Mouse (Mus musculus): ENCODE measurements around the gene Ubb. TPM values are rescaled to one million over a fixed set of nuclear protein-coding genes. Genes with fewer than 3 reads are reported as not detected.
A peak's percentile ranks its signal among the peaks of the same experiment; 100 is the strongest.

Ubb gene
- polyA plus RNA-seq, 2 experiments: 3,111 to 3,423 TPM

GRCm38 (mm10) chr11:62537089-62537488 lies 13.9 kb upstream of the Ubb start:
- DNase-seq (ENCODE audit: low spot score) (no peak), ATAC-seq (ENCODE audit: low FRiP score, low read depth) (no peak)
- H3K9me3 ChIP-seq (ENCODE audit: control insufficient read depth, low read length): no peaks in the 10 kb centered on the region
- TF ChIP-seq POLR2A (IDR thresholded peaks at IDR 0.05; ENCODE audit: borderline replicate concordance, extremely low read depth, insufficient read depth, insufficient read length): no peak
- no peaks in the 10 kb centered on the region for H3K36me3 ChIP-seq (ENCODE audit: control insufficient read depth, insufficient read depth, low read length)
- H3K4me1 ChIP-seq (ENCODE audit: control insufficient read depth, insufficient read depth, low read length): no peaks in the 10 kb centered on the region
- H3K4me3 ChIP-seq (replicated peaks; ENCODE audit: low read length): no peak overlapping the region
- no peak overlapping the region for H3K9ac ChIP-seq (ENCODE audit: low read depth, low read length, severe bottlenecking)
- H3K4me2 ChIP-seq (replicated peaks; ENCODE audit: low read depth, low read length, severe bottlenecking): 0 out of 2 replicates have a peak overlapping the region, but pooled peaks have one; percentile 8
- H3K27ac ChIP-seq (replicated peaks; ENCODE audit: low read depth, low read length): no peak overlapping the region
- WGBS: 65% methylated on average over 8 of the region's 8 CpGs
- H3K27me3 ChIP-seq (ENCODE audit: control insufficient read depth, insufficient read depth, low read length): 0 out of 2 replicates have a peak, but pooled peaks cover 7% of the 10 kb centered on the region

GRCm38 (mm10) chr11:62537590-62537989 lies 13.4 kb upstream of the Ubb start:
- Histone ChIP-seq H3K4me3 (replicated peaks; ENCODE audit: low read length) (peak overlapping the region; percentile 75; the same call in 1 of the 2 replicates), H3K9ac (ENCODE audit: low read depth, low read length, severe bottlenecking) (no peak overlapping the region), H3K27me3 (ENCODE audit: control insufficient read depth, insufficient read depth, low read length) (0 out of 2 replicates have a peak, but pooled peaks cover 7% of the 10 kb centered on the region), H3K27ac (replicated peaks; ENCODE audit: low read depth, low read length) (no peak overlapping the region), H3K36me3 (ENCODE audit: control insufficient read depth, insufficient read depth, low read length) (no peaks in the 10 kb centered on the region), H3K9me3 (ENCODE audit: control insufficient read depth, low read length) (no peaks in the 10 kb centered on the region), H3K4me1 (ENCODE audit: control insufficient read depth, insufficient read depth, low read length) (no peaks in the 10 kb centered on the region), H3K4me2 (replicated peaks; ENCODE audit: low read depth, low read length, severe bottlenecking) (peak overlapping the region; percentile 8; the same call in 1 of the 2 replicates)
- DNase-seq (ENCODE audit: low spot score) (no peak), ATAC-seq (ENCODE audit: low FRiP score, low read depth) (no peak)
- no peak for TF ChIP-seq POLR2A (IDR thresholded peaks at IDR 0.05; ENCODE audit: borderline replicate concordance, extremely low read depth, insufficient read depth, insufficient read length)
- WGBS: 26% methylated on average over 7 of the region's 7 CpGs

GRCm38 (mm10) chr11:62538321-62539088 lies 12.5 kb upstream of the Ubb start:
- H3K9ac ChIP-seq (ENCODE audit: low read depth, low read length, severe bottlenecking): peak overlapping the region; percentile 89
- DNase-seq (ENCODE audit: low spot score): no peak
- H3K4me2 ChIP-seq (replicated peaks; ENCODE audit: low read depth, low read length, severe bottlenecking): peak overlapping the region; percentile 95
- H3K27me3 ChIP-seq (ENCODE audit: control insufficient read depth, insufficient read depth, low read length): 0 out of 2 replicates have a peak, but pooled peaks cover 7% of the 10 kb centered on the region
- peak overlapping the region; percentile 52; the same call in 1 of the 2 replicates for H3K27ac ChIP-seq (replicated peaks; ENCODE audit: low read depth, low read length)
- ATAC-seq (ENCODE audit: low FRiP score, low read depth): peak; percentile 78
- WGBS: under 1% methylated on average over 47 of the region's 73 CpGs
- TF ChIP-seq POLR2A (IDR thresholded peaks at IDR 0.05; ENCODE audit: borderline replicate concordance, extremely low read depth, insufficient read depth, insufficient read length): no peak
- H3K4me1 ChIP-seq (ENCODE audit: control insufficient read depth, insufficient read depth, low read length): no peaks in the 10 kb centered on the region
- H3K4me3 ChIP-seq (replicated peaks; ENCODE audit: low read length): peak overlapping the region; percentile 75
- no peaks in the 10 kb centered on the region for H3K36me3 ChIP-seq (ENCODE audit: control insufficient read depth, insufficient read depth, low read length)
- H3K9me3 ChIP-seq (ENCODE audit: control insufficient read depth, low read length): no peaks in the 10 kb centered on the region

DNA sequence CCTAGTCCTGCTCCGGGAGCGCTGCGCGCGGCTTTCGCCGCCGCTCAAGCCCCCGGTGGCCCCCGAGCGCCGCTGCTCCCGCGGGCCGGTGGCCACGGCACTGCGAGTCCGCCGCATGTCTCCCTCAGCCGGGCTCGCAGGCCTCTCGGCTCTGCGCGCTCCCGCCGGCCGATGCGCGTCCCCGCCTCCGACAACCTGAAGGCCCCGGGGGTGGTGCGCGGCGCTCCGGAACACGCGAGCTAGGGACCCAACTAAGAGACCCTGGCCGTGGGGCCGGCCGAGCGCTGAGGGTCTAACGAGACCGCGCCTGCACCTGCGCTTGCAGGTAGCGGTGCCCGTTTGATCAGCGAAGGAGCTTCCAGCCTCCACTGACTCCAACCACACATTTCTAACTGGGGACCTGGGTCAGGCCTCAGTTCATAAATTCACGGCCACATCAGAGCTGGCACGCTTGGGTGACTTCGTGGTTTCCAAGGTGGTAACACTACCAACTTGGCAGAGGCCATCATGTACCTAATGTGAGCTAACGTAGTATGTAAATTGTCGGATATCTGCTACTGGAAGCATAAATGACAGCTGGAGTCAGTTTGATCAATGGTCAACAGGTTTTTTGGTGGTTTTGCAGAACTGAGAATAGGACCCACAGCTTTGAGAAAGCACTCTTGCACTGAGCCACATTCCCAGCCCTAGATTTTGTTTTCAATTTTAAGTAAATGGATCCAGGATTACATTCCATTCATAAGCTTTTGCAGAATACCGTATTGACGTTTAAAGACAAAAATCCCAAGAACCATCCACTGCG lies 11.7 kb upstream of the Ubb start, which contains the start of gene Cenpv:
TSS of gene Cenpv (minus strand) at position 173 of the 802 bp plus-strand sequence.
- Histone ChIP-seq H3K4me3 (replicated peaks; ENCODE audit: low read length) (peak within 1 kb of the TSS; percentile 75), H3K9me3 (ENCODE audit: control insufficient read depth, low read length) (no peaks in the 10 kb centered on the region), H3K27me3 (ENCODE audit: control insufficient read depth, insufficient read depth, low read length) (0 out of 2 replicates have a peak, but pooled peaks cover 7% of the 10 kb centered on the region), H3K36me3 (ENCODE audit: control insufficient read depth, insufficient read depth, low read length) (no peaks in the 10 kb centered on the region), H3K27ac (replicated peaks; ENCODE audit: low read depth, low read length) (peak within 1 kb of the TSS; percentile 52; the same call in 1 of the 2 replicates), H3K4me2 (replicated peaks; ENCODE audit: low read depth, low read length, severe bottlenecking) (peak within 1 kb of the TSS; percentile 95), H3K9ac (ENCODE audit: low read depth, low read length, severe bottlenecking) (peak within 1 kb of the TSS; percentile 89), H3K4me1 (ENCODE audit: control insufficient read depth, insufficient read depth, low read length) (no peaks in the 10 kb centered on the region)
- DNase-seq (ENCODE audit: low spot score) (peak; percentile 54), ATAC-seq (ENCODE audit: low FRiP score, low read depth) (peak; percentile 56)
- no peak for TF ChIP-seq POLR2A (IDR thresholded peaks at IDR 0.05; ENCODE audit: borderline replicate concordance, extremely low read depth, insufficient read depth, insufficient read length)
- 6% methylated on average over 40 of the region's 57 CpGs for WGBS

DNA sequence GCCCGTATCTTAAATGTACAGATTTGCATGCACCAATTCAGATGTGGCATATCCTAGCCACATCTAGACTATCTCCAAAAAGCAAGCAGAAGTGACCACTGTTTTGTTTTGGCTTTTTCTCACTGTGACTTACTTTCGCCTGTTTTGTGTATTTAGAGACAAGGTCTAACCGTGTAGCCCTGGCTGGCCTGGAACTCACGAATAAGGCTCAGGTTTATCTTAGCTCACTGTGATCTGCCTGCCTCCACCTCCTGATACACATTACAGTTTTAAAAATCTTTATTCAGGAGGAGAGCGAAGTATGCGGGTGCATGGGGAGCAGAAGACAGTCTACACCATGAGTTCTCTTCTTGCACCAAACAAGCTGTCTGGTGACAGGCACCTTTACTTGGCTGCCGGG lies 10.8 kb upstream of the Ubb start:
- Histone ChIP-seq H3K27ac (replicated peaks; ENCODE audit: low read depth, low read length) (no peak overlapping the region), H3K4me3 (replicated peaks; ENCODE audit: low read length) (no peak overlapping the region), H3K27me3 (ENCODE audit: control insufficient read depth, insufficient read depth, low read length) (0 out of 2 replicates have a peak, but pooled peaks cover 7% of the 10 kb centered on the region), H3K36me3 (ENCODE audit: control insufficient read depth, insufficient read depth, low read length) (no peaks in the 10 kb centered on the region), H3K9me3 (ENCODE audit: control insufficient read depth, low read length) (no peaks in the 10 kb centered on the region), H3K4me2 (replicated peaks; ENCODE audit: low read depth, low read length, severe bottlenecking) (no peak overlapping the region), H3K4me1 (ENCODE audit: control insufficient read depth, insufficient read depth, low read length) (no peaks in the 10 kb centered on the region), H3K9ac (ENCODE audit: low read depth, low read length, severe bottlenecking) (no peak overlapping the region)
- DNase-seq (ENCODE audit: low spot score) (no peak), ATAC-seq (ENCODE audit: low FRiP score, low read depth) (no peak)
- 84% methylated on average over 7 of the region's 7 CpGs for WGBS
- TF ChIP-seq POLR2A (IDR thresholded peaks at IDR 0.05; ENCODE audit: borderline replicate concordance, extremely low read depth, insufficient read depth, insufficient read length): no peak
